Mouse (Mus musculus) hindbrain, embryonic 14.5 days (tissue): Measurements from ENCODE around the gene Brox. TPM values are rescaled to one million over a fixed set of nuclear protein-coding genes. Genes with fewer than 3 reads are reported as not detected.
A peak's percentile ranks its signal among the peaks of the same experiment; 100 is the strongest.

ENCODE experiments used
- ATAC-seq: fragments of 200-750 bp; cut with Nextera tagmentation; 2 replicates; pipeline ENCODE4 v1.8.0; 2017; ENCODE audit warnings: moderate number of reproducible peaks, mild to moderate bottlenecking, moderate TSS enrichment, moderate library complexity; ENCODE audit not compliant: low FRiP score
- DNase-seq: peaks from one replicate; pipeline ENCODE4 v3.0.0-alpha.2; 2015; ENCODE audit warnings: low spot score
- H3K27ac ChIP-seq: fragments of 300-500 bp; sonication (generic); 2 replicates; pipeline ENCODE4 v1.5.1; 2014; ENCODE audit warnings: mild to moderate bottlenecking, moderate library complexity
- H3K27me3 ChIP-seq: fragments of 300-500 bp; sonication (generic); 2 replicates; pipeline ENCODE4 v1.6.1; 2014; ENCODE audit warnings: mild to moderate bottlenecking, low read length, mixed read lengths; ENCODE audit not compliant: control insufficient read depth, insufficient read depth
- H3K36me3 ChIP-seq: fragments of 300-500 bp; sonication (generic); replicated peaks from 2 replicates; pipeline ENCODE4 v1.6.1; 2014; ENCODE audit not compliant: control insufficient read depth, insufficient read depth
- H3K4me1 ChIP-seq: fragments of 300-500 bp; sonication (generic); replicated peaks from 2 replicates; pipeline ENCODE4 v1.6.1; 2014; ENCODE audit warnings: antibody characterized with exemption, low read length, mixed read lengths; ENCODE audit not compliant: control insufficient read depth, insufficient read depth
- H3K4me2 ChIP-seq: fragments of 300-500 bp; sonication (generic); replicated peaks from 2 replicates; pipeline ENCODE4 v1.6.1; 2014; ENCODE audit warnings: mild to moderate bottlenecking, moderate library complexity
- H3K4me3 ChIP-seq: fragments of 300-500 bp; sonication (generic); replicated peaks from 2 replicates; pipeline ENCODE4 v1.5.1; 2014; ENCODE audit warnings: mild to moderate bottlenecking, low read length
- H3K9ac ChIP-seq: fragments of 300-500 bp; sonication (generic); 2 replicates; pipeline ENCODE4 v1.6.1; 2014
- H3K9me3 ChIP-seq: fragments of 300-500 bp; sonication (generic); 2 replicates; pipeline ENCODE4 v1.6.1; 2016; ENCODE audit warnings: low read length; ENCODE audit not compliant: control insufficient read depth
- WGBS: fragments of 180-500 bp; shearing (Covaris S2); extraction: QIAGEN DNeasy Blood & Tissue Kit; methylation state at CpG from one replicate; pipeline ENCODE4 v1.1.7; 2014; 5-methylcytosine and 5-hydroxymethylcytosine counted together
- polyA plus RNA-seq: library from polyadenylated mRNA; unstranded; fragments of >200 nt; fragmentation: Nextera tagmentation; extraction: Ambion mirVana; gene quantifications from 2 replicates; pipeline ENCODE4 v1.2.1, GENCODE M21; 2014

The Brox gene
- polyA plus RNA-seq, 1 experiment from 2014 or later: 115 TPM

DNA sequence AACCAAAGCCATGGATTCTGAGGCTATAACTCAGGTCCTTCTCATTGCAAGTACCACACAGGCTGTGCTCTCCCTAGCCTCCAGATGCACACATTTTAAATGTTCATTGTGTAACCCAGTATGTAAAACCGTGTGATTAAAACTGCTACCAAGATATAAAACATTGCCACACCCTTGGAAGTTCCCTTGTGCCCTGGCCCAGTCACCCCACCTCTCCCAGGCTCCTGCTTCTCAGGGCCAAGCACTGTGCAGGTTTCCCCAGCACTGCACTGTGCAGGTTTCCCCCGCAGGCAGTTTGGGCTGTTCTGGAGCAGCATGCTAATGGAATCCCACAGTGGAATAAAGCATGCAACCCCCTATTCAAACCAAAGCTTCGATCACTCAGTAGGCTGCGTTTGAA is 46.5 kb downstream of the Brox start:
- Histone ChIP-seq H3K36me3 (no peaks in the 10 kb centered on the region), H3K27me3 (no peaks in the 10 kb centered on the region), H3K9ac (no peak overlapping the region), H3K9me3 (no peaks in the 10 kb centered on the region), H3K4me1 (peaks cover 11% of the 10 kb centered on the region), H3K4me3 (no peak overlapping the region), H3K4me2 (no peak overlapping the region), H3K27ac (no peak overlapping the region)
- no peak for DNase-seq
- ATAC-seq: no peak
- 65% methylated on average over 4 of the region's 4 CpGs for WGBS

DNA sequence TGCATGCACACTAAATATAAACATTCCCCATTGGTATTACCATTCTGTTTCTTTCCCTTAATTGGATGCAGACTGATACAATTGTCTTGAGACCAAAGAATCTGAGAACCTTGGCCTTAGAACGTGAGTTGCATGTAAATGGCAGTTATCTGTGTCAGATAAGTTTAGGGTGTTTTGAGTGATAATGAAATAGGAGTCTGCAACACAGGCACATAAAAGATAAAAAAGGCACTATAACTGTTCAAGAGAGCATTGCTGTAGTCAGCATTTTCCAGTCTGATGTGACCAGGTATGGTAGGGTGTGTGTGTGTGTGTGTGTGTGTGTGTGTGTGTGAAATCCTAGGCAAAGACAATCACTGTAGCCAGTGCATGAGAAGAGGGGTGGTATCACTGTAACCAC is 48.9 kb downstream of the Brox start:
- Histone ChIP-seq H3K9me3 (no peaks in the 10 kb centered on the region), H3K27me3 (no peaks in the 10 kb centered on the region), H3K9ac (no peak overlapping the region), H3K27ac (no peak overlapping the region), H3K36me3 (no peaks in the 10 kb centered on the region), H3K4me1 (peaks cover 11% of the 10 kb centered on the region), H3K4me2 (no peak overlapping the region), H3K4me3 (no peak overlapping the region)
- DNase-seq (no peak), ATAC-seq (no peak)
- WGBS: 33% methylated on average over 1 of the region's 1 CpGs

DNA sequence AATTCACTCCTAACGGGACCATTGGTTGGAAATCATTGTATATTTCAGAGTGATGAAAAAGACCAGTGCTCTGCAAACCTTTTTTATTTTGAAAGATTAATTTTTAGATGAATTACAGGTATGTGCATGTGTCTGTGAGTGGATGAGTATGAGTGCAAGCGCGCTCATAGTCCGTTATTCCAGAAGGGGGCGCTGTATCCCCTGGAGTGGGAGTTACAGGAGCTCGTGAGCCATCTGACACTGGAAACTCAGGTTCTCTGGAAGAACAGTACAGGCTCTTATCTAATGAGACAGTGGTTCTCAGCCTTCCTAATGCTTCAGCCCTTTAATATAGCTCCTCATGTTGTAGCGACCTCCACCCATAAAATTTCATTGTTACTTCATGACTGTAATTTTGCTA is 53.8 kb downstream of the Brox start:
- H3K9ac ChIP-seq: no peak overlapping the region
- no peaks in the 10 kb centered on the region for H3K9me3 ChIP-seq
- H3K36me3 ChIP-seq: no peaks in the 10 kb centered on the region
- H3K4me1 ChIP-seq: no peaks in the 10 kb centered on the region
- 76% methylated on average over 7 of the region's 7 CpGs for WGBS
- H3K4me2 ChIP-seq: no peak overlapping the region
- no peak overlapping the region for H3K4me3 ChIP-seq
- ATAC-seq: no peak
- no peak overlapping the region for H3K27ac ChIP-seq
- no peak for DNase-seq
- H3K27me3 ChIP-seq: no peaks in the 10 kb centered on the region

DNA sequence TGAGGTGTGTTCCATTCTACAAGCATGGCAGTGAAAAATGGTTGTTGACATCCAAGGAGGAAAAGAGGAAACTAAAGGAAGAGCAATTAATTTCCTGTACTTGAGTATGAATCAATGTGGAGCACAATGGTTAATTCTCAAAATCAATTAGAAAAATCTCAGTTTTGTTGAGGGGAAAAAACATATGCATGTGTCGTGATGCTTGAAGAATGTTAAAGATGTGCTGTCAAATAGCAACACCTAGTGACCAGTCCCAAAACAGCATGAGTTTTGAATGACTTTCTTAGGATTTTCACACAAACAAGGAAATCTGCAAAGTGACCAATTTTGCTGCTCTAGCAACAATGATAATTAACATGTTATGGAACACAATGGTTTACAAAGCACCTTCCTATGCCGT is 59.2 kb downstream of the Brox start:
- no peaks in the 10 kb centered on the region for H3K9me3 ChIP-seq
- H3K4me3 ChIP-seq: no peak overlapping the region
- no peak overlapping the region for H3K4me2 ChIP-seq
- WGBS: 29% methylated on average over 2 of the region's 2 CpGs
- ATAC-seq (no peak), DNase-seq (peak; percentile 79)
- H3K4me1 ChIP-seq: no peaks in the 10 kb centered on the region
- no peaks in the 10 kb centered on the region for H3K36me3 ChIP-seq
- H3K27me3 ChIP-seq: no peaks in the 10 kb centered on the region
- H3K27ac ChIP-seq: no peak overlapping the region
- no peak overlapping the region for H3K9ac ChIP-seq

DNA sequence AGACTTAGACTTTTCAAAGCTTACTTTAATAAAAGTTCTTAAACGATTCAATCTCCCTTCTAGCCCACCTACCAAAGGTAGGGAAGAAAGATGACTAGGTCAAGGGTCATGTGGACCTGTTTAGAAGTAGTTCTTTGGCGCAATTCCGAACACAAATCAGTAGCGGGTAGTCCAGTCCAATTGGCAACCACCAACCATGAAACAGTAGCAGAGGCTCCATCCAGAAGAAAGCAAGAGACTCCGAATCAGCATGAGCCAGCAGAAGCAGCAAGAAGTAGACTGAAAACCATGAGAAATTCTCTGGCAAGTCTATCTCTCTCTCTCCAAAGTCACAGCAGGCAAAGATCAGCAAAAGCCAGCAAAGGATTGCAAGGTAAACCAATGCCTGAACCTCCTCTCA is 60.6 kb downstream of the Brox start:
- Histone ChIP-seq H3K4me2 (no peak overlapping the region), H3K36me3 (no peaks in the 10 kb centered on the region), H3K9ac (no peak overlapping the region), H3K27me3 (no peaks in the 10 kb centered on the region), H3K4me1 (no peaks in the 10 kb centered on the region), H3K9me3 (no peaks in the 10 kb centered on the region), H3K27ac (no peak overlapping the region), H3K4me3 (no peak overlapping the region)
- no peak for DNase-seq
- no peak for ATAC-seq
- WGBS: 90% methylated on average over 5 of the region's 5 CpGs

DNA sequence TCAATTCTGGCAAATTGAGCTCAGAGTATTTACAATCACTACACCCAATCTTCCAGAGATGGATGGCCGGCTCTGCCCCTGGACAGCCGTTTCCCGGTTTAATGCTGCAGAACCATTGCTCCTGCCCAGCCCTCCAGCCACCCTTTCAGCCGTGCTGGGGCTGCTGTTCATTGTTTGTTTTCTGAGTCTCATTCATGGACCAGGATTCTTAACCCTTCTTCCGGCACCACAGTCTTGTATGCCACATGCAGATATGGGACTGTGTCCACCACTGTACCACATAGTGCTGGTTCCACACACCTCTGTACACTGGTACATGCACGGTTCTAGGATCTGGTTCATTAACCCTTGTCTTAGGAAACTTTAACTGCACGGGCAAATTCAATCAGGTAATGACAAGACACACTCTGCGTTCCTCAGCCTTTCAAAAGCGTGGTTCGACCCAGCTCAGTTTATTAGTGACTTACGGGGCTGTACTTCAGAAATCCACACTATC is 63.3 kb downstream of the Brox start:
- H3K27me3 ChIP-seq: no peaks in the 10 kb centered on the region
- WGBS: 76% methylated on average over 11 of the region's 11 CpGs
- no peak overlapping the region for H3K4me3 ChIP-seq
- H3K9ac ChIP-seq: no peak overlapping the region
- H3K4me1 ChIP-seq: no peaks in the 10 kb centered on the region
- ATAC-seq (no peak), DNase-seq (no peak)
- H3K4me2 ChIP-seq: no peak overlapping the region
- H3K36me3 ChIP-seq: no peaks in the 10 kb centered on the region
- H3K27ac ChIP-seq: no peak overlapping the region
- no peaks in the 10 kb centered on the region for H3K9me3 ChIP-seq

DNA sequence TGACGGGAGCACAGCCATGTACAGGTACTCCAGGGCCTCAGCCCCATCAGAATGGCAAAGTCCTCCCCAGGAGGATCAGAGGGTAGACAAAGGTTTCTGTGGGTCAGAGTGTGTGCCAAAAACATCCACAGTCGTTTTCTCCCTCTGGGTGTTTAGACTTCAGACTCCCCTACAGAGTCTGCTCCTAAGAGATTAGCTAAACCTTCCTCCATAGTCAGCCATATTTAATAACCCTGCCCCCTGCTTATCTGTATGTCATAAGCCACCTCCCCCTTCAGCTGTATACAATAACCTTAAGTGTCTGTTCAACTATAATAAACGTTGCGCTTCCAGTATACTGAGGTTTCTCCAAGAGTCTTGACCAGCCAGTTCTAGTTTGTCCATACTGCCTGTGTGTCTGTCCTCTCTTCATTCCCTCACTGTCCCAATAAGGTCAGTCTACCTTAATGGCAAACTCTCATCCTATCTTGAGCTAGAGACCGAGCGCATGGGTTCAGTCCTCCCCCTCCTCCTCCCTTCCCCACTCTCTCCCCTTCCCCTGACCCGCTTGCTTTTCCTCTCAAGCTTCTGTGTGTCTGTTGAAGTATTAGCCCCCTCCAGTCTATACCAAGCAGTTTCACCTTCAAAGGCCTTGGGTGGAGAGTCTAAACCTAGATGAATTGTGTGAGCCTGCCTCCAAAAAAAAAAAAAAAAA is 63.9 kb downstream of the Brox start:
- Histone ChIP-seq H3K9me3 (no peaks in the 10 kb centered on the region), H3K4me2 (no peak overlapping the region), H3K36me3 (no peaks in the 10 kb centered on the region), H3K27me3 (no peaks in the 10 kb centered on the region), H3K9ac (no peak overlapping the region), H3K27ac (no peak overlapping the region), H3K4me1 (no peaks in the 10 kb centered on the region), H3K4me3 (no peak overlapping the region)
- 83% methylated on average over 7 of the region's 7 CpGs for WGBS
- no peak for ATAC-seq
- no peak for DNase-seq

DNA sequence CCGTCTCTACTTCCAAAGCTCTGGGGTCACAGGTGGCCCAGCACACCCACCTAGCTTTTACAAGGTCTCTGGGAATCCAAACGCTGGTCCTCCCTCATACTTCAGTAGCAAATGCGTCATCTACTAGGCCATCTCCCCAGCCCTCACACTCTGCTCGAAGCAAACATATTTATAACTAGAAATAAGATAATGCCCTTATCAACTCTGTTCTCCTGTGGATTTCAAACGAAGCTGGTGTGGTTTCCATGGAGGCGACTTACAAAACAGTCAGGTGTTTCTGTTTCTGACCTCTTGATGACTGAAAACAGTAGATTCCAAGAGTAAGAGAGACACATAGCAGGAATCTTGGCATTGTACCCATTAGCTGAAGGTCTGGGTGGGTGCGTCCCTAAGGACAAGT is 69.6 kb downstream of the Brox start:
- no peak overlapping the region for H3K4me3 ChIP-seq
- H3K4me1 ChIP-seq: no peaks in the 10 kb centered on the region
- no peak for ATAC-seq
- no peaks in the 10 kb centered on the region for H3K36me3 ChIP-seq
- H3K9ac ChIP-seq: no peak overlapping the region
- H3K27me3 ChIP-seq: no peaks in the 10 kb centered on the region
- no peak overlapping the region for H3K27ac ChIP-seq
- WGBS: 80% methylated on average over 7 of the region's 7 CpGs
- no peaks in the 10 kb centered on the region for H3K9me3 ChIP-seq
- no peak overlapping the region for H3K4me2 ChIP-seq
- DNase-seq: no peak
